Mouse (Mus musculus): ENCODE measurements around the gene Rnf157. TPM values are rescaled to one million over a fixed set of nuclear protein-coding genes. Genes with fewer than 3 reads are reported as not detected.

Rnf157 gene
- polyA plus RNA-seq, 1 experiment from 2014 or later: 62.8 TPM

DNA sequence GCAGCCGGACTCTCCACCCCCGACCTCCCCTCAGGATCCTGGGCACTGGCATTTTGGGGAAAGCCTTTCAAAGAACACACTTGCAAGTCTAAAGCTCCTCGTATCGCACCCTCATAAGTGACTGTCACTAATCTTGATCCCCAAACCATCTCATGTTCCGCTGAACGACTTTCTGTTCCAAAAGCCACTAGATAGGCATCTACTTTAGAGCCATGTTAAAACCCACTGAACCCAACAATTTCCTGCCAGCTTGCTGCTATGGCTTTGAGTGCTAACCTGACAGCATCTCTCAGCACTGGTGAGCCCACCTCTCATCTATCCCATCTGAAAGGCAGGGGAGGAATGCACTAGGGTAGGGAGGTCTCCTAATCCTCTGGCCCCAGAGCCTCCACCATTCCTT is 75.3 kb downstream of the Rnf157 start:
- no peak overlapping the region for H3K4me2 ChIP-seq (replicated peaks)
- H3K9me3 ChIP-seq: no peaks in the 10 kb centered on the region
- no peak for ATAC-seq (ENCODE audit: low FRiP score, low read depth)
- no peak overlapping the region for H3K4me3 ChIP-seq
- H3K36me3 ChIP-seq: peaks cover 25% of the 10 kb centered on the region
- H3K9ac ChIP-seq: no peak overlapping the region
- peaks cover 44% of the 10 kb centered on the region for H3K4me1 ChIP-seq
- WGBS: 83% methylated on average over 6 of the region's 6 CpGs
- H3K27ac ChIP-seq: no peak overlapping the region
- peaks cover 21% of the 10 kb centered on the region for H3K27me3 ChIP-seq (replicated peaks)

DNA sequence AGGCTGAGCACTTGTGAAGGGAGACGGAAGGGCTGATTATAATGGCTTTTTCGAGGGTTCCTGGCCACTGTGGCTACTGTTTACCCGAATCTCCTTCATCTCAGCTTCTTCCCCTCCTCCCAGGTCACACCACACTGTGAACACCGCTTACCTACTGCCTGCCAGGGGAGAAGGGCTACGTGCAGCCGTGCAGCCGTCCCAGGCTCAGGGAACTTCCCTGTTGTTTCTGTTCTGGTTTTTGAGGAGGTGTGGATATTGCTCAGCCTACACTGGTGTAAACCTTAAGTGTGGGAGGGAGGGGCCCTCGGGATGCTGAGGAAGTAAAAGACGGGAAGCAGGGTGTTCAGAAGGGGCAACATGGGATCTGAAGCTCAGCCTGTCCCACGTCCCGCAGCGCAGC is 75.8 kb downstream of the Rnf157 start:
- Histone ChIP-seq H3K4me1 (peaks cover 49% of the 10 kb centered on the region), H3K27me3 (replicated peaks) (peaks cover 21% of the 10 kb centered on the region), H3K9ac (peak overlapping the region; percentile 0; the same call in 1 of the 2 replicates), H3K9me3 (no peaks in the 10 kb centered on the region), H3K27ac (no peak overlapping the region), H3K4me2 (replicated peaks) (no peak overlapping the region), H3K36me3 (peaks cover 20% of the 10 kb centered on the region), H3K4me3 (no peak overlapping the region)
- ATAC-seq (ENCODE audit: low FRiP score, low read depth): no peak
- 55% methylated on average over 12 of the region's 12 CpGs for WGBS

DNA sequence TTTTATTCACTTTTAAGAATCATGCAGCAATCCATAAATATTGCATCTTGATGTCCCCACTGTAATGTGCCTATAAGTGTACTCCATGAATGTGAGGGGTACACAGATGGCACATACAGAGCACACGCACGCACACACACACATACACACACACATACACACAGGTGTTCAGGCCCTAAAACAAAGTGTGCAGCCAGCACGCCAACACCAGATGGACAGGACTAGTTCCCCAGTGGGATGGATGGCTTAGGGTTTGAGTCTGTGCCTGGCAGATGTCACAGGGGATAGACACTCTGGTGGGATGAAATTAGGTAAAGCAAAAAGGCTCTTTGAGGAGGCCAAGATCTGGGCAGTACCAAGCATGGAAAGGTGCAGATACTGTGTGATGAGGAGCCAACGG is 76.4 kb downstream of the Rnf157 start:
- no peak overlapping the region for H3K27ac ChIP-seq
- no peaks in the 10 kb centered on the region for H3K9me3 ChIP-seq
- no peak for ATAC-seq (ENCODE audit: low FRiP score, low read depth)
- H3K9ac ChIP-seq: peak overlapping the region; percentile 61; the same call in 1 of the 2 replicates
- 88% methylated on average over 4 of the region's 4 CpGs for WGBS
- H3K4me2 ChIP-seq (replicated peaks): peak overlapping the region; percentile 96
- peaks cover 55% of the 10 kb centered on the region for H3K4me1 ChIP-seq
- H3K4me3 ChIP-seq: 0 out of 2 replicates have a peak overlapping the region, but pooled peaks have one; percentile 44
- H3K36me3 ChIP-seq: peaks cover 20% of the 10 kb centered on the region
- H3K27me3 ChIP-seq (replicated peaks): peaks cover 21% of the 10 kb centered on the region

DNA sequence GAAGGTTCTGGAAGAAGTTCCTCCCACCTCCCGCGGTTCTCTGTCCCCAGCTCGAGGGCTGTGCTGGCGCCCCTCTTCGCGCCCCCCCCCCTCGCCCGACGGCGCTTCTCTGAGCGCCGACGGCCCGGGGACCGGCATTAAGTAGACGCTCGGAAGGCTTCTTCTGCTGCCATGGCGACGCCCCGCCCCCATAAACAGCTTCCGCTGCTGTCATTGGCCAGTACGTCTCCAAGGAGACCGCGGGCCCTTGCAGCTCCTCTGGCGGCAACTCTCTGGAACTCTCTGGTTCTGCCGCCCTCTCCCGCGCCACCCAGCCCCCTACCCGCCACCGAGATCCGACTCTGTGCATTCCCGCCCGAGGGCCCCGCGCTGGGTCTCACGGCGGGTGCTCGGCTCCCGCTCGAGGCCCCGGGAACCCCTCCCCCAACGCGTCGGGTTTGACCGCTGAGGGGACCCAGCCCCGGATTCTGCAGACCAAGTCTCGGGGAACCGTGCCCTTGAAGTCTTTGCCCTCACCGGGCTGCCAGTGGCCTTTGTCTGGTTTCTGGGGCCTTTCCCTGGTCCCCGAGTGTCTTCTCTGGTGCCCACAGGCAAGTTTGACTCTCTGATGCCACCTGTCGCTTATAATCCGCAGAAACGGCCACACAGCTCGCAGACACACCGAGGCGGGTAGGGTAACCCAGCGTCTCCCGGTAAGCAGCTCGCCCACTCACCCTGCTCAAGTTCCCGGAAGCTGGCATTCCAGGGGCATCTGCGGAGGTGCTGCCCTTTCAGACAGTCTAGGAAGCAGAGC is 77.4 kb downstream of the Rnf157 start, which contains the start of gene Foxj1:
Gene Foxj1 (minus strand): TSS at position 156 of the 793 bp plus-strand sequence.
- Histone ChIP-seq H3K36me3 (peaks cover 20% of the 10 kb centered on the region), H3K27me3 (replicated peaks) (peaks cover 21% of the 10 kb centered on the region), H3K9ac (peak within 1 kb of the TSS; percentile 61), H3K4me1 (peaks cover 65% of the 10 kb centered on the region), H3K4me3 (peak within 1 kb of the TSS; percentile 44), H3K4me2 (replicated peaks) (peak within 1 kb of the TSS; percentile 96), H3K9me3 (no peaks in the 10 kb centered on the region), H3K27ac (0 out of 2 replicates have a peak within 1 kb of the TSS, but pooled peaks have one; percentile 20)
- under 1% methylated on average over 60 of the region's 61 CpGs for WGBS
- peak; percentile 83 for ATAC-seq (ENCODE audit: low FRiP score, low read depth)

DNA sequence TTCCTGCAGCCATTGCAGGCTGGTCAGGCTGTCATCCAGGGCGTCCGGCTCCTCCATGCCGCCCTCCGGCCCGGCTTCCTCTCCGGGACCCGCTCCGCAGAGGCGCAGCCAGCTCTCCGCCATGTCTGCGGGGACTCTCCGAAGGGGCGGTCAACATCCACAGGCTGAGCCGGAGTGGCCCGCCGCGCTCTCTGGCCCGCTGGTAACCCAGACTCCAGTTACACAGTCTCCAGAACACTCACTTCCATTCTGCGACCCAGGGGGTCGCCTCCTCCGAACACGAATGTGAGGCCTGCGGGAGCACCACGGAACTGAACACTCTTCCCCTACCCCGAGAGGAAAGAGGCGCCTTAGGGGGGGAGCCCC is 78.4 kb downstream of the Rnf157 start:
- Histone ChIP-seq H3K27ac (no peak overlapping the region), H3K9me3 (no peaks in the 10 kb centered on the region), H3K9ac (peak overlapping the region; percentile 33; the same call in 1 of the 2 replicates), H3K4me2 (replicated peaks) (peak overlapping the region; percentile 96), H3K36me3 (peaks cover 11% of the 10 kb centered on the region), H3K4me3 (peak overlapping the region; percentile 27), H3K27me3 (replicated peaks) (peaks cover 21% of the 10 kb centered on the region), H3K4me1 (peaks cover 75% of the 10 kb centered on the region)
- WGBS: 9% methylated on average over 26 of the region's 26 CpGs
- ATAC-seq (ENCODE audit: low FRiP score, low read depth): no peak

GRCm38 (mm10) chr11:116333526-116334416 is 79.1 kb downstream of the Rnf157 start:
- ATAC-seq (ENCODE audit: low FRiP score, low read depth): no peak
- Histone ChIP-seq H3K9me3 (no peaks in the 10 kb centered on the region), H3K4me2 (replicated peaks) (peak overlapping the region; percentile 96), H3K4me3 (peak overlapping the region; percentile 27), H3K9ac (peak overlapping the region; percentile 33; the same call in 1 of the 2 replicates), H3K36me3 (peaks cover 4% of the 10 kb centered on the region), H3K4me1 (peaks cover 82% of the 10 kb centered on the region), H3K27ac (no peak overlapping the region), H3K27me3 (replicated peaks) (peaks cover 21% of the 10 kb centered on the region)
- 28% methylated on average over 31 of the region's 31 CpGs for WGBS

DNA sequence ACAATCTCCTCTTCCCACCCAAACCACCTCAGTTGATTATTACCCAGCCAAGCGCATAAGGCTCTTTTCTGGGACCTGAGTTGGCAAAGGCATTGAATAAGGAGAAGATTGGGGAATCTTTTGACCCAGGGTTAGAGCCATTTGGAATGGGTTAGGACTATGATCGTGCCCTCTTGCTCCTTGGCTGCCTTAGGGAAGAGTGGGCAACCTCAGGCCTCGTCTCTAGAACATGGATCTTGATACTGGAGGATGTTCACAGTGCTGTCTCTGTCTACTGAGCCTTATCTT is 79.9 kb downstream of the Rnf157 start:
- 67% methylated on average over 3 of the region's 3 CpGs for WGBS

GRCm38 (mm10) chr11:116332232-116332982 is 80.4 kb downstream of the Rnf157 start:
- Histone ChIP-seq H3K9ac (peak overlapping the region; percentile 35; the same call in 1 of the 2 replicates), H3K36me3 (no peaks in the 10 kb centered on the region), H3K27ac (0 out of 2 replicates have a peak overlapping the region, but pooled peaks have one; percentile 50), H3K4me1 (peaks cover 84% of the 10 kb centered on the region), H3K4me2 (replicated peaks) (peak overlapping the region; percentile 96), H3K27me3 (replicated peaks) (peaks cover 21% of the 10 kb centered on the region), H3K9me3 (no peaks in the 10 kb centered on the region), H3K4me3 (0 out of 2 replicates have a peak overlapping the region, but pooled peaks have one; percentile 11)
- WGBS: 17% methylated on average over 19 of the region's 19 CpGs
- ATAC-seq (ENCODE audit: low FRiP score, low read depth): peak; percentile 63

More for the DNA sequence above, 79.9 kb downstream of the Rnf157 start:
- Histone ChIP-seq H3K4me2 (replicated peaks) (peak overlapping the region; percentile 96), H3K9me3 (no peaks in the 10 kb centered on the region), H3K27ac (0 out of 2 replicates have a peak overlapping the region, but pooled peaks have one; percentile 7), H3K27me3 (replicated peaks) (peaks cover 21% of the 10 kb centered on the region), H3K4me1 (peaks cover 84% of the 10 kb centered on the region), H3K9ac (no peak overlapping the region), H3K36me3 (no peaks in the 10 kb centered on the region), H3K4me3 (no peak overlapping the region)
- ATAC-seq (ENCODE audit: low FRiP score, low read depth): no peak

- peak overlapping the region; percentile 68; the same call in 1 of the 2 replicates for H3K27ac ChIP-seq
- no peak overlapping the region for H3K4me2 ChIP-seq (replicated peaks)
- ATAC-seq (ENCODE audit: low FRiP score, low read depth): no peak
- no peaks in the 10 kb centered on the region for H3K9me3 ChIP-seq
- no peaks in the 10 kb centered on the region for H3K36me3 ChIP-seq
- no peak overlapping the region for H3K4me3 ChIP-seq
- H3K9ac ChIP-seq: no peak overlapping the region
- peaks cover 21% of the 10 kb centered on the region for H3K27me3 ChIP-seq (replicated peaks)
- 62% methylated on average over 7 of the region's 7 CpGs for WGBS
- H3K4me1 ChIP-seq: peaks cover 65% of the 10 kb centered on the region
Observed at GRCm38 (mm10) chr11:116330211-116330518, 82.7 kb downstream of the Rnf157 start.

GRCm38 (mm10) chr11:116329314-116330210 is 83.3 kb downstream of the Rnf157 start:
- H3K9ac ChIP-seq: 0 out of 2 replicates have a peak overlapping the region, but pooled peaks have one; percentile 26
- H3K4me3 ChIP-seq: no peak overlapping the region
- 37% methylated on average over 18 of the region's 18 CpGs for WGBS

More at GRCm38 (mm10) chr11:116329314-116330210, 83.3 kb downstream of the Rnf157 start:
- H3K27ac ChIP-seq: peak overlapping the region; percentile 68
- H3K9me3 ChIP-seq: no peaks in the 10 kb centered on the region
- no peaks in the 10 kb centered on the region for H3K36me3 ChIP-seq
- H3K4me2 ChIP-seq (replicated peaks): no peak overlapping the region
- peak; percentile 77 for ATAC-seq (ENCODE audit: low FRiP score, low read depth)
- H3K27me3 ChIP-seq (replicated peaks): peaks cover 15% of the 10 kb centered on the region
- peaks cover 59% of the 10 kb centered on the region for H3K4me1 ChIP-seq

All from neural tube, embryonic 12.5 days (tissue).